Mouse (Mus musculus) layer of hippocampus, postnatal 14 days (tissue): ENCODE results near the gene Il17d. TPM values are rescaled to one million over a fixed set of nuclear protein-coding genes. Genes with fewer than 3 reads are reported as not detected.

ENCODE experiments used
- DNase-seq, 2 experiments: peaks; one replicate each; pipeline ENCODE4 v3.0.0; 2021 to 2022; ENCODE audit warnings: low spot score in 2 of 2, mixed read lengths in 1 of 2
- total RNA-seq, 2 experiments: library from RNA; stranded (reverse); gene quantifications; 2 replicates each; pipeline ENCODE4 v1.2.3; 2021

The Il17d gene
- total RNA-seq, 2 experiments from 2014 or later = 8.9 to 10.0 TPM

DNA sequence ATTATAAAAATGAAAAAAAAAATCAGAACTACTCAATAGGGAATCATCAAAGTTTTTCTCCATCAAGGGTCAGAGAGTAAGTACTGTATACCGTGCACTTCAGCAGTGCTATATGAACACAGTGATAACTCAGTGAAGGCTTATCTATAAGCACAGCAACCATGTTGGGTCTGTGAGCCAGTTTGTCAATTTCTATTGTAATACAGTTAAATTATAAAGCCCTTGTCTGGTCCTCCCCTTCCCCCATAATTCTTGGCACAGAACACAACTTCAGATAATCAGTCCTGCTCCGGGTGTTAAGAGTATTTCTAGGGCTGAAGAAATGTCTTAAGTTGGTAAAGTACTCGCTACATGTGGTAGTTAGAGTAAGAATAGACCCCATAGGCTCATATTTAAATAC is 67.3 kb downstream of the Il17d start:
- no peak for DNase-seq

Other genes with a start within 250 kb of the Il17d start
- gene Cryl1, start 126.2 kb upstream of the Il17d start, total RNA-seq = 10 to 100 TPM; 23.3 to 23.5 TPM
- 10 to 100 TPM; 13.6 to 14.2 TPM for gene Ift88, start 100.7 kb upstream of the Il17d start, total RNA-seq
- 10 to 100 TPM; 32.7 to 34.0 TPM for gene Eef1akmt1, start 46.8 kb downstream of the Il17d start, total RNA-seq
- 10 to 100 TPM; 13.0 to 14.1 TPM for gene Xpo4, start 140.7 kb downstream of the Il17d start, total RNA-seq
- gene Gm49361, start 221.3 kb downstream of the Il17d start, total RNA-seq = not detected
- gene Lats2, start 233.6 kb downstream of the Il17d start, total RNA-seq = 10 to 100 TPM; 32.7 to 34.8 TPM